Mouse (Mus musculus): Measurements from ENCODE around the gene Zc3hc1. TPM values are rescaled to one million over a fixed set of nuclear protein-coding genes. Genes with fewer than 3 reads are reported as not detected.
"Not testable (repeated sequence)": the region's sequence is repeated elsewhere in the genome, so short reads cannot be mapped to it uniquely, and the experiment has no call there.

Gene Zc3hc1
- polyA plus RNA-seq, 1 experiment from 2014 or later: 71.2 TPM

- peaks cover 2% of the 10 kb centered on the region; the same call in 1 of the 2 replicates for H3K36me3 ChIP-seq
- H3K4me1 ChIP-seq: peaks cover 4% of the 10 kb centered on the region; the same call in 1 of the 2 replicates
- H3K27me3 ChIP-seq (ENCODE audit: insufficient read depth, poor library complexity, severe bottlenecking): no peaks in the 10 kb centered on the region
- H3K9me3 ChIP-seq: no peaks in the 10 kb centered on the region
- under 1% methylated on average over 29 of the region's 29 CpGs for WGBS
- peak overlapping the region; percentile 100 for H3K4me3 ChIP-seq
- no peak for DNase-seq (ENCODE audit: low spot score)
- H3K27ac ChIP-seq: peak overlapping the region; percentile 98
These were observed 11.3 kb upstream of the Zc3hc1 start for GRCm38 (mm10) chr6:30402091-30402491.

- peak; percentile 99 for DNase-seq (ENCODE audit: low spot score)
- Histone ChIP-seq H3K4me1 (peaks cover 4% of the 10 kb centered on the region; the same call in 1 of the 2 replicates), H3K9me3 (no peaks in the 10 kb centered on the region), H3K4me3 (peak within 1 kb of the TSS; percentile 100), H3K27ac (peak within 1 kb of the TSS; percentile 98), H3K27me3 (ENCODE audit: insufficient read depth, poor library complexity, severe bottlenecking) (no peaks in the 10 kb centered on the region), H3K36me3 (no peaks in the 10 kb centered on the region)
- WGBS: under 1% methylated on average over 41 of the region's 41 CpGs
These were observed 10.6 kb upstream of the Zc3hc1 start, which contains the start of gene Klhdc10 for GRCm38 (mm10) chr6:30401308-30402015. Gene Klhdc10, plus strand, starts transcription at chr6:30401868.

- H3K4me3 ChIP-seq: peak overlapping the region; percentile 100
- peaks cover 4% of the 10 kb centered on the region; the same call in 1 of the 2 replicates for H3K4me1 ChIP-seq
- peak overlapping the region; percentile 98 for H3K27ac ChIP-seq
- no peaks in the 10 kb centered on the region for H3K36me3 ChIP-seq
- DNase-seq (ENCODE audit: low spot score): peak; percentile 28
- no peaks in the 10 kb centered on the region for H3K27me3 ChIP-seq (ENCODE audit: insufficient read depth, poor library complexity, severe bottlenecking)
- H3K9me3 ChIP-seq: no peaks in the 10 kb centered on the region
- 12% methylated on average over 7 of the region's 7 CpGs for WGBS
These were observed 9.9 kb upstream of the Zc3hc1 start for GRCm38 (mm10) chr6:30400716-30401115.

- 76% methylated on average over 5 of the region's 5 CpGs for WGBS
- H3K27ac ChIP-seq: peak overlapping the region; percentile 98; the same call in 1 of the 2 replicates
- H3K4me3 ChIP-seq: no peak overlapping the region
- H3K4me1 ChIP-seq: peaks cover 4% of the 10 kb centered on the region; the same call in 1 of the 2 replicates
- no peaks in the 10 kb centered on the region for H3K36me3 ChIP-seq
- no peaks in the 10 kb centered on the region for H3K27me3 ChIP-seq (ENCODE audit: insufficient read depth, poor library complexity, severe bottlenecking)
- H3K9me3 ChIP-seq: no peaks in the 10 kb centered on the region
- peak; percentile 59 for DNase-seq (ENCODE audit: low spot score)
These were observed 9.3 kb upstream of the Zc3hc1 start for GRCm38 (mm10) chr6:30400146-30400545.

GRCm38 (mm10) chr6:30391996-30392395 is 1.2 kb upstream of the Zc3hc1 start:
- H3K4me1 ChIP-seq: 0 out of 2 replicates have a peak, but pooled peaks cover 3% of the 10 kb centered on the region
- H3K4me3 ChIP-seq: no peak overlapping the region
- no peaks in the 10 kb centered on the region for H3K27me3 ChIP-seq (ENCODE audit: insufficient read depth, poor library complexity, severe bottlenecking)
- H3K9me3 ChIP-seq: no peaks in the 10 kb centered on the region
- no peak for DNase-seq (ENCODE audit: low spot score)
- H3K27ac ChIP-seq: no peak overlapping the region
- H3K36me3 ChIP-seq: peaks cover 4% of the 10 kb centered on the region
- 82% methylated on average over 7 of the region's 7 CpGs for WGBS

- not testable (repeated sequence) for DNase-seq (ENCODE audit: low spot score); H3K27me3 ChIP-seq (ENCODE audit: insufficient read depth, poor library complexity, severe bottlenecking); H3K4me1 ChIP-seq; H3K9me3 ChIP-seq
- H3K27ac ChIP-seq: peak overlapping the region; percentile 89
- H3K4me3 ChIP-seq: peak overlapping the region; percentile 84
- peaks cover 21% of the 10 kb centered on the region for H3K36me3 ChIP-seq
- WGBS: 21% methylated on average over 4 of the region's 4 CpGs
These were observed 557 bp downstream of the Zc3hc1 start for GRCm38 (mm10) chr6:30390271-30390670.

GRCm38 (mm10) chr6:30381116-30381515 is 9.7 kb downstream of the Zc3hc1 start:
- Histone ChIP-seq H3K9me3 (no peaks in the 10 kb centered on the region), H3K27ac (no peak overlapping the region), H3K36me3 (peaks cover 81% of the 10 kb centered on the region)

GRCm38 (mm10) chr6:30375791-30376190 is 15.0 kb downstream of the Zc3hc1 start:
- Histone ChIP-seq H3K4me3 (no peak overlapping the region), H3K27me3 (ENCODE audit: insufficient read depth, poor library complexity, severe bottlenecking) (no peaks in the 10 kb centered on the region), H3K4me1 (peaks cover 18% of the 10 kb centered on the region; the same call in 1 of the 2 replicates), H3K27ac (peak overlapping the region; percentile 52), H3K36me3 (peaks cover 89% of the 10 kb centered on the region), H3K9me3 (no peaks in the 10 kb centered on the region)
- 73% methylated on average over 1 of the region's 1 CpGs for WGBS
- DNase-seq (ENCODE audit: low spot score): no peak

More at GRCm38 (mm10) chr6:30381116-30381515, 9.7 kb downstream of the Zc3hc1 start:
- WGBS: 61% methylated on average over 3 of the region's 3 CpGs
- DNase-seq (ENCODE audit: low spot score): no peak
- no peak overlapping the region for H3K4me3 ChIP-seq
- peaks cover 3% of the 10 kb centered on the region; the same call in 1 of the 2 replicates for H3K4me1 ChIP-seq
- no peaks in the 10 kb centered on the region for H3K27me3 ChIP-seq (ENCODE audit: insufficient read depth, poor library complexity, severe bottlenecking)

GRCm38 (mm10) chr6:30374731-30375510 is 15.9 kb downstream of the Zc3hc1 start:
- DNase-seq (ENCODE audit: low spot score): no peak
- Histone ChIP-seq H3K4me3 (no peak overlapping the region), H3K27me3 (ENCODE audit: insufficient read depth, poor library complexity, severe bottlenecking) (no peaks in the 10 kb centered on the region), H3K27ac (peak overlapping the region; percentile 52; the same call in 1 of the 2 replicates), H3K4me1 (peaks cover 18% of the 10 kb centered on the region; the same call in 1 of the 2 replicates), H3K36me3 (peaks cover 89% of the 10 kb centered on the region), H3K9me3 (no peaks in the 10 kb centered on the region)
- 87% methylated on average over 16 of the region's 16 CpGs for WGBS

GRCm38 (mm10) chr6:30372627-30373369 is 18.0 kb downstream of the Zc3hc1 start:
- Histone ChIP-seq H3K27ac (no peak overlapping the region), H3K9me3 (no peaks in the 10 kb centered on the region), H3K27me3 (ENCODE audit: insufficient read depth, poor library complexity, severe bottlenecking) (no peaks in the 10 kb centered on the region), H3K36me3 (peaks cover 94% of the 10 kb centered on the region), H3K4me3 (no peak overlapping the region), H3K4me1 (peaks cover 18% of the 10 kb centered on the region; the same call in 1 of the 2 replicates)
- 90% methylated on average over 17 of the region's 17 CpGs for WGBS
- no peak for DNase-seq (ENCODE audit: low spot score)

- WGBS: 83% methylated on average over 3 of the region's 3 CpGs
- no peak overlapping the region for H3K27ac ChIP-seq
These were observed 21.5 kb downstream of the Zc3hc1 start for GRCm38 (mm10) chr6:30369291-30369690.

GRCm38 (mm10) chr6:30363808-30364207 is 27.0 kb downstream of the Zc3hc1 start:
- whole genome bisulfite sequencing: 45% methylated on average over 5 of the region's 5 CpGs
- H3K36me3 ChIP-seq: peaks cover 49% of the 10 kb centered on the region

More at GRCm38 (mm10) chr6:30369291-30369690, 21.5 kb downstream of the Zc3hc1 start:
- Histone ChIP-seq H3K4me3 (no peak overlapping the region), H3K4me1 (0 out of 2 replicates have a peak, but pooled peaks cover 3% of the 10 kb centered on the region), H3K27me3 (ENCODE audit: insufficient read depth, poor library complexity, severe bottlenecking) (no peaks in the 10 kb centered on the region), H3K9me3 (no peaks in the 10 kb centered on the region), H3K36me3 (peaks cover 96% of the 10 kb centered on the region)
- no peak for DNase-seq (ENCODE audit: low spot score)

More at GRCm38 (mm10) chr6:30363808-30364207, 27.0 kb downstream of the Zc3hc1 start:
- no peaks in the 10 kb centered on the region for H3K27me3 ChIP-seq (ENCODE audit: insufficient read depth, poor library complexity, severe bottlenecking)
- H3K4me1 ChIP-seq: peaks cover 23% of the 10 kb centered on the region
- no peak overlapping the region for H3K4me3 ChIP-seq
- no peak for DNase-seq (ENCODE audit: low spot score)
- no peak overlapping the region for H3K27ac ChIP-seq
- H3K9me3 ChIP-seq: no peaks in the 10 kb centered on the region
